In genomic region chr4:47207969-47208420, GRCm38 (mm10) we compare ENCODE assay signal across 7 mouse cellular contexts. TPM values are rescaled to one million over a fixed set of nuclear protein-coding genes. Genes with fewer than 3 reads are reported as not detected.
DNase-seq lines count a peak whose midpoint lies in the region; ATAC-seq and TF ChIP-seq lines count a peak whose summit lies in the region.

TSS of gene Col15a1 (plus strand) at chr4:47208161.

- peaks cover 49% of the 10 kb centered on the region for H3K27me3 ChIP-seq in heart, embryonic 16.5 days (ENCODE audit: control insufficient read depth, insufficient read depth, low read length)
- H3K27me3 ChIP-seq in liver, embryonic 15.5 days: peaks cover 47% of the 10 kb centered on the region

- peak within 1 kb of the TSS; percentile 69 for H3K9ac ChIP-seq in heart, embryonic 16.5 days (ENCODE audit: low read length)
- H3K9ac ChIP-seq in liver, embryonic 15.5 days: no peak within 1 kb of the TSS

- peak within 1 kb of the TSS; percentile 19 for H3K4me3 ChIP-seq in embryonic fibroblast, embryonic 13.5 days (ENCODE audit: insufficient read depth, low read length)
- H3K4me3 ChIP-seq in heart, embryonic 16.5 days (ENCODE audit: low read length): peak within 1 kb of the TSS; percentile 54
- H3K4me3 ChIP-seq in liver, embryonic 15.5 days (replicated peaks): no peak within 1 kb of the TSS

- TF ChIP-seq POLR2A in embryonic fibroblast, embryonic 13.5 days (IDR thresholded peaks at IDR 0.05; ENCODE audit: low read depth, low read length): no peak

- no peak for TF ChIP-seq CTCF in embryonic fibroblast, embryonic 13.5 days (IDR thresholded peaks at IDR 0.05; ENCODE audit: borderline replicate concordance, insufficient read depth, low read length)

- no peak within 1 kb of the TSS for H3K27ac ChIP-seq in embryonic fibroblast, embryonic 13.5 days (ENCODE audit: insufficient read depth, low read length)
- no peak within 1 kb of the TSS for H3K27ac ChIP-seq in heart, embryonic 16.5 days (ENCODE audit: low read length)
- H3K27ac ChIP-seq in liver, embryonic 15.5 days (replicated peaks): no peak within 1 kb of the TSS

- under 1% methylated on average over 44 of the region's 45 CpGs for WGBS in heart, embryonic 16.5 days
- WGBS in liver, embryonic 15.5 days (ENCODE audit: insufficient replicate concordance): 2% methylated on average over 45 of the region's 45 CpGs

- no peaks in the 10 kb centered on the region for H3K4me1 ChIP-seq in embryonic fibroblast, embryonic 13.5 days (ENCODE audit: control insufficient read depth, insufficient read depth, low read length)
- H3K4me1 ChIP-seq in heart, embryonic 16.5 days (ENCODE audit: control insufficient read depth, insufficient read depth, low read length): peaks cover 15% of the 10 kb centered on the region
- H3K4me1 ChIP-seq in liver, embryonic 15.5 days (replicated peaks): no peaks in the 10 kb centered on the region

- peak within 1 kb of the TSS; percentile 69 for H3K4me2 ChIP-seq in heart, embryonic 16.5 days (ENCODE audit: low read depth, low read length)
- H3K4me2 ChIP-seq in liver, embryonic 15.5 days: peak within 1 kb of the TSS; percentile 15; the same call in 1 of the 2 replicates

- no peak for ATAC-seq in heart, embryonic 16.5 days (replicated peaks; ENCODE audit: extremely low read depth, insufficient read depth, low FRiP score)
- no peak for ATAC-seq in liver, embryonic 15.5 days (ENCODE audit: insufficient read depth)

- H3K9me3 ChIP-seq in heart, embryonic 16.5 days (replicated peaks; ENCODE audit: control insufficient read depth, low read length): no peaks in the 10 kb centered on the region
- H3K9me3 ChIP-seq in liver, embryonic 15.5 days (replicated peaks): no peaks in the 10 kb centered on the region

- DNase-seq in urinary bladder, adult 2 months (ENCODE audit: low spot score): peak; percentile 32
- DNase-seq in urinary bladder, postnatal 36 days (ENCODE audit: low spot score in 2 of 2): no peak
- DNase-seq in cerebellum, postnatal 4 days (ENCODE audit: low spot score in 2 of 2): no peak
- no peak for DNase-seq in spleen, adult 12 weeks (ENCODE audit: low spot score)

- no peaks in the 10 kb centered on the region for H3K36me3 ChIP-seq in heart, embryonic 16.5 days (ENCODE audit: control insufficient read depth, insufficient read depth)
- H3K36me3 ChIP-seq in liver, embryonic 15.5 days (replicated peaks): no peaks in the 10 kb centered on the region

RNA-seq across cellular contexts. Expression of gene Col15a1, which starts in this region (rescaled TPM):
- polyA plus RNA-seq in urinary bladder, adult 2 months (2012; rRNA removed): 117 and 147 TPM in 2 replicates
- polyA plus RNA-seq in embryonic fibroblast, embryonic 13.5 days (2011; ENCODE audit: insufficient read length, low read depth, missing spikeins): 24.2 and 41.0 TPM in 2 replicates
- 13.5 and 15.9 TPM in 2 replicates for polyA plus RNA-seq in heart, embryonic 16.5 days (2015; fragmentation: Nextera tagmentation; extraction: Ambion mirVana)
- polyA plus RNA-seq in liver, embryonic 15.5 days (2015; fragmentation: Nextera tagmentation; extraction: Ambion mirVana): 0.26 and 0.53 TPM in 2 replicates
